Mouse (Mus musculus): ENCODE measurements at regions not wholly inside any gene's neighbourhood (a gene's known extent, or its start where the extent isn't known, plus 50 kb on each side); places are given as distances from the start of the nearest gene placed in this dataset.

GRCm38 (mm10) chr12:50899609-50900447 is 250.9 kb upstream of the Prkd1 start:
- Histone ChIP-seq H3K4me1 (replicated peaks; ENCODE audit: control insufficient read depth, insufficient read depth, low read length) (no peaks in the 10 kb centered on the region), H3K4me3 (ENCODE audit: low read depth, low read length) (no peak overlapping the region), H3K27me3 (ENCODE audit: control insufficient read depth, insufficient read depth, low read length) (no peaks in the 10 kb centered on the region), H3K36me3 (ENCODE audit: control insufficient read depth, insufficient read depth, low read length) (no peaks in the 10 kb centered on the region), H3K4me2 (replicated peaks; ENCODE audit: low read depth, low read length) (no peak overlapping the region), H3K9me3 (ENCODE audit: control insufficient read depth, low read length) (no peaks in the 10 kb centered on the region), H3K27ac (ENCODE audit: low read depth, low read length) (no peak overlapping the region), H3K9ac (ENCODE audit: low read depth, low read length) (no peak overlapping the region)
- DNase-seq (ENCODE audit: low spot score) (no peak), ATAC-seq (ENCODE audit: low FRiP score) (no peak)
- 81% methylated on average over 13 of the region's 13 CpGs for WGBS

- 87% methylated on average over 3 of the region's 3 CpGs for WGBS
- no peak overlapping the region for H3K4me3 ChIP-seq (ENCODE audit: low read depth, low read length)
- no peak overlapping the region for H3K27ac ChIP-seq (ENCODE audit: low read depth, low read length)
- no peaks in the 10 kb centered on the region for H3K36me3 ChIP-seq (ENCODE audit: control insufficient read depth, insufficient read depth, low read length)
- no peaks in the 10 kb centered on the region for H3K9me3 ChIP-seq (ENCODE audit: control insufficient read depth, low read length)
- H3K27me3 ChIP-seq (ENCODE audit: control insufficient read depth, insufficient read depth, low read length), result no peaks in the 10 kb centered on the region
- H3K9ac ChIP-seq (ENCODE audit: low read depth, low read length), result no peak overlapping the region
- H3K4me1 ChIP-seq (replicated peaks; ENCODE audit: control insufficient read depth, insufficient read depth, low read length), result no peaks in the 10 kb centered on the region
- DNase-seq (ENCODE audit: low spot score) (no peak), ATAC-seq (ENCODE audit: low FRiP score) (no peak)
- no peak overlapping the region for H3K4me2 ChIP-seq (replicated peaks; ENCODE audit: low read depth, low read length)
Observed at GRCm38 (mm10) chr12:50897606-50898166, 248.8 kb upstream of the Prkd1 start.

- H3K4me2 ChIP-seq (replicated peaks; ENCODE audit: low read depth, low read length), result no peak overlapping the region
- no peaks in the 10 kb centered on the region for H3K9me3 ChIP-seq (ENCODE audit: control insufficient read depth, low read length)
- H3K4me3 ChIP-seq (ENCODE audit: low read depth, low read length), result no peak overlapping the region
- no peak overlapping the region for H3K9ac ChIP-seq (ENCODE audit: low read depth, low read length)
- WGBS, result 72% methylated on average over 5 of the region's 5 CpGs
- no peak for ATAC-seq (ENCODE audit: low FRiP score)
- no peak overlapping the region for H3K27ac ChIP-seq (ENCODE audit: low read depth, low read length)
- H3K27me3 ChIP-seq (ENCODE audit: control insufficient read depth, insufficient read depth, low read length), result no peaks in the 10 kb centered on the region
- no peak for DNase-seq (ENCODE audit: low spot score)
- H3K4me1 ChIP-seq (replicated peaks; ENCODE audit: control insufficient read depth, insufficient read depth, low read length), result no peaks in the 10 kb centered on the region
- H3K36me3 ChIP-seq (ENCODE audit: control insufficient read depth, insufficient read depth, low read length), result no peaks in the 10 kb centered on the region
Observed at GRCm38 (mm10) chr12:50893604-50894003, 244.7 kb upstream of the Prkd1 start.

- no peaks in the 10 kb centered on the region for H3K27me3 ChIP-seq (ENCODE audit: control insufficient read depth, insufficient read depth, low read length)
- ATAC-seq (ENCODE audit: low FRiP score), result no peak
- no peak for DNase-seq (ENCODE audit: low spot score)
Observed at GRCm38 (mm10) chr12:50875796-50876195, 226.9 kb upstream of the Prkd1 start.

GRCm38 (mm10) chr12:50874024-50874398 is 225.1 kb upstream of the Prkd1 start:
- H3K9ac ChIP-seq (ENCODE audit: low read depth, low read length), result no peak overlapping the region
- no peaks in the 10 kb centered on the region for H3K27me3 ChIP-seq (ENCODE audit: control insufficient read depth, insufficient read depth, low read length)
- WGBS, result 91% methylated on average over 4 of the region's 4 CpGs
- no peak overlapping the region for H3K4me2 ChIP-seq (replicated peaks; ENCODE audit: low read depth, low read length)
- no peak overlapping the region for H3K27ac ChIP-seq (ENCODE audit: low read depth, low read length)
- no peaks in the 10 kb centered on the region for H3K9me3 ChIP-seq (ENCODE audit: control insufficient read depth, low read length)
- no peak overlapping the region for H3K4me3 ChIP-seq (ENCODE audit: low read depth, low read length)
- no peaks in the 10 kb centered on the region for H3K36me3 ChIP-seq (ENCODE audit: control insufficient read depth, insufficient read depth, low read length)
- no peak for ATAC-seq (ENCODE audit: low FRiP score)
- no peak for DNase-seq (ENCODE audit: low spot score)
- no peaks in the 10 kb centered on the region for H3K4me1 ChIP-seq (replicated peaks; ENCODE audit: control insufficient read depth, insufficient read depth, low read length)

More at GRCm38 (mm10) chr12:50875796-50876195, 226.9 kb upstream of the Prkd1 start:
- Histone ChIP-seq H3K9ac (ENCODE audit: low read depth, low read length) (no peak overlapping the region), H3K4me2 (replicated peaks; ENCODE audit: low read depth, low read length) (no peak overlapping the region), H3K4me1 (replicated peaks; ENCODE audit: control insufficient read depth, insufficient read depth, low read length) (no peaks in the 10 kb centered on the region), H3K4me3 (ENCODE audit: low read depth, low read length) (no peak overlapping the region), H3K27ac (ENCODE audit: low read depth, low read length) (no peak overlapping the region), H3K9me3 (ENCODE audit: control insufficient read depth, low read length) (no peaks in the 10 kb centered on the region), H3K36me3 (ENCODE audit: control insufficient read depth, insufficient read depth, low read length) (no peaks in the 10 kb centered on the region)

- H3K4me2 ChIP-seq (replicated peaks; ENCODE audit: low read depth, low read length), result no peak overlapping the region
- H3K9me3 ChIP-seq (ENCODE audit: control insufficient read depth, low read length), result no peaks in the 10 kb centered on the region
- H3K27me3 ChIP-seq (ENCODE audit: control insufficient read depth, insufficient read depth, low read length), result no peaks in the 10 kb centered on the region
- H3K9ac ChIP-seq (ENCODE audit: low read depth, low read length), result no peak overlapping the region
- H3K27ac ChIP-seq (ENCODE audit: low read depth, low read length), result no peak overlapping the region
- H3K36me3 ChIP-seq (ENCODE audit: control insufficient read depth, insufficient read depth, low read length), result no peaks in the 10 kb centered on the region
- 89% methylated on average over 11 of the region's 11 CpGs for WGBS
- ATAC-seq (ENCODE audit: low FRiP score) (no peak), DNase-seq (ENCODE audit: low spot score) (no peak)
- no peaks in the 10 kb centered on the region for H3K4me1 ChIP-seq (replicated peaks; ENCODE audit: control insufficient read depth, insufficient read depth, low read length)
- no peak overlapping the region for H3K4me3 ChIP-seq (ENCODE audit: low read depth, low read length)
Observed at GRCm38 (mm10) chr12:50873390-50874023, 224.6 kb upstream of the Prkd1 start.

GRCm38 (mm10) chr12:50851644-50852043 is 202.7 kb upstream of the Prkd1 start:
- no peak for DNase-seq (ENCODE audit: low spot score)
- Histone ChIP-seq H3K4me2 (replicated peaks; ENCODE audit: low read depth, low read length) (no peak overlapping the region), H3K9ac (ENCODE audit: low read depth, low read length) (no peak overlapping the region), H3K27me3 (ENCODE audit: control insufficient read depth, insufficient read depth, low read length) (no peaks in the 10 kb centered on the region), H3K4me1 (replicated peaks; ENCODE audit: control insufficient read depth, insufficient read depth, low read length) (no peaks in the 10 kb centered on the region), H3K27ac (ENCODE audit: low read depth, low read length) (no peak overlapping the region), H3K4me3 (ENCODE audit: low read depth, low read length) (no peak overlapping the region), H3K9me3 (ENCODE audit: control insufficient read depth, low read length) (no peaks in the 10 kb centered on the region), H3K36me3 (ENCODE audit: control insufficient read depth, insufficient read depth, low read length) (no peaks in the 10 kb centered on the region)
- no peak for ATAC-seq (ENCODE audit: low FRiP score)
- 80% methylated on average over 3 of the region's 3 CpGs for WGBS

GRCm38 (mm10) chr12:50847976-50848375 is 199.1 kb upstream of the Prkd1 start:
- no peak overlapping the region for H3K4me3 ChIP-seq (ENCODE audit: low read depth, low read length)
- no peak overlapping the region for H3K9ac ChIP-seq (ENCODE audit: low read depth, low read length)
- DNase-seq (ENCODE audit: low spot score), result no peak
- H3K9me3 ChIP-seq (ENCODE audit: control insufficient read depth, low read length), result no peaks in the 10 kb centered on the region
- no peaks in the 10 kb centered on the region for H3K36me3 ChIP-seq (ENCODE audit: control insufficient read depth, insufficient read depth, low read length)
- no peak overlapping the region for H3K4me2 ChIP-seq (replicated peaks; ENCODE audit: low read depth, low read length)
- H3K27me3 ChIP-seq (ENCODE audit: control insufficient read depth, insufficient read depth, low read length), result no peaks in the 10 kb centered on the region
- ATAC-seq (ENCODE audit: low FRiP score), result no peak
- H3K4me1 ChIP-seq (replicated peaks; ENCODE audit: control insufficient read depth, insufficient read depth, low read length), result no peaks in the 10 kb centered on the region
- WGBS, result 86% methylated on average over 3 of the region's 3 CpGs
- H3K27ac ChIP-seq (ENCODE audit: low read depth, low read length), result no peak overlapping the region

GRCm38 (mm10) chr12:50842744-50843143 is 193.8 kb upstream of the Prkd1 start:
- ATAC-seq (ENCODE audit: low FRiP score), result no peak
- Histone ChIP-seq H3K4me3 (ENCODE audit: low read depth, low read length) (no peak overlapping the region), H3K4me2 (replicated peaks; ENCODE audit: low read depth, low read length) (no peak overlapping the region), H3K27ac (ENCODE audit: low read depth, low read length) (no peak overlapping the region), H3K36me3 (ENCODE audit: control insufficient read depth, insufficient read depth, low read length) (no peaks in the 10 kb centered on the region), H3K9me3 (ENCODE audit: control insufficient read depth, low read length) (no peaks in the 10 kb centered on the region), H3K27me3 (ENCODE audit: control insufficient read depth, insufficient read depth, low read length) (no peaks in the 10 kb centered on the region), H3K9ac (ENCODE audit: low read depth, low read length) (no peak overlapping the region), H3K4me1 (replicated peaks; ENCODE audit: control insufficient read depth, insufficient read depth, low read length) (no peaks in the 10 kb centered on the region)
- WGBS, result 90% methylated on average over 6 of the region's 6 CpGs
- no peak for DNase-seq (ENCODE audit: low spot score)

All from hindbrain, embryonic 11.5 days (tissue).